Mouse (Mus musculus): ENCODE results near the gene Apopt1.

The Apopt1 gene

DNA sequence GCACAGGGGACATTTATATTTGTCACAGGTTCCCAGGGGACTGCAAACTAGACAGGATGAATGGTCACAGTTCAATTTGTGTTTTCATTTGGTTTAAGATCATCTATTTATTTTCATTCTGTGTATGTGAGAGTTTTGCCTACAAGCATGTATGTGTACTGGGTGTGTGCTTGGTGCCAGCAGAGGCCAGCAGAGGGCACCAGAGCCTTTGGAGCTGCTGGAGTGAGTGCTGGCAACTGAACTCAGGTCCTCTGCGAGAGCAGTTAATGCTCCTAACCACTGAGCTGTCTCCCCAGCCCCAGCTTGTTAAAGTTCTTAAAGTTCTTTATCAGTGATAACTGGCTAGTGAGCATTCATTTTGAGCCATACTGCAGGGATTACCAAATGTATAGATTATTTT lies 66.5 kb downstream of the Apopt1 start:
- no peak for DNase-seq

DNA sequence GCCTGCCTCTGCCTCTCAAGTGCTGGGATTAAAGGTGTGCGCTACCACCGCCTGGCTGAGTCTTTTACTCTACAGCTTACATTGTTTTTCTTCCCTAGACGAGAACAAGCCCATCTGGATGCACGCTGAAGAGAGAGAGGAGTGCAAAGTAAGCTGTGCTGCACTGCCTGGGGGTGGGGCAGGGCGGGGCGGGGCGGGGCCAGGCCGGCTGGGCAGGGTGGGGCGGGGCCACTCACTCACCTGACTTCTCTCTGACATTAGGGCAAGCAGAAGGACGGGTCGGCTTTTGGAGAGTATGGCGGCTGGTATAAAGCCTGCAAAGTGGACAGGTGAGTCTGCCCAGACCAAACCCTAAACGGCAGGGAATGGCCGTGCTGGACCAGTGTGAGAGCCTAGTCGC lies 72.1 kb downstream of the Apopt1 start:
- no peak for DNase-seq

DNA sequence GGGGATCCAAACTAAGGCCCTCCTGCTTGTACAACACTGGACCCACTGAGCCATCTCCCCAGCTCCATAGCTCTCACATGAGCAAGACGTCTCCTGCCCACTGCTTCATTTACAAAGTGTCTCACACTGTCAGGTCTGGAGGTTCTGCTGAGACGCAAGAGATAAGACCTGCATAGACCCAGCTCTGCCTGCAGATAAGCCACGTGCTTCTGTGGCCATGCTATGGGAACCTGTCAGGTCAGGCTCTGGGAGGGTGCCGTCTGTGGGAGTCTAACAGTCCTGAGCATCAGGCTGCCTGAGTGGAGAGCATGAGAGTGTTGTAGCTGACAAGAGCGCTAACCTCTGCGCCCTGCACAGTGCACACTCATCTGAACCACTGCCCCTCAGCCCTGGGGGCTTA lies 74.0 kb downstream of the Apopt1 start:
- no peak for DNase-seq

DNA sequence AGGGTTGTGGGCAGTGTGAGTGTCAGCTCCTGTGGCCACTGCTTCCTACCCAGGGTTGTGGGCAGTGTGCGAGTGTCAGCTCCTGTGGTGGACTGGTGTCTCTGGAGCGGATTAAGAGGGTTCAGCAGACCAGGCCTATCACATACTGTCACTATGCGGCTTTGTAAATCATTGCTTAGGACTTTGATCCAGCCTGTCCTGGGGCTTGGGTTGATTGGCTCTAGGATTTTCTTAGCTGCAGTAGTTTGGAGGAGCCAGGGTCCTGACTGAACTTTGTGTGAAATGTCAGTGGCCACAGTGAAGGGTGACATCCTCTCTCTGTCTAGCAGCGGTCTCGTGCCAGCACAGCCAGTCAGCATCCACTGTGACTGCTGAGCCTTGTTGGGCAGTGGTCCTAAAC lies 77.0 kb downstream of the Apopt1 start:
- DNase-seq = no peak

DNA sequence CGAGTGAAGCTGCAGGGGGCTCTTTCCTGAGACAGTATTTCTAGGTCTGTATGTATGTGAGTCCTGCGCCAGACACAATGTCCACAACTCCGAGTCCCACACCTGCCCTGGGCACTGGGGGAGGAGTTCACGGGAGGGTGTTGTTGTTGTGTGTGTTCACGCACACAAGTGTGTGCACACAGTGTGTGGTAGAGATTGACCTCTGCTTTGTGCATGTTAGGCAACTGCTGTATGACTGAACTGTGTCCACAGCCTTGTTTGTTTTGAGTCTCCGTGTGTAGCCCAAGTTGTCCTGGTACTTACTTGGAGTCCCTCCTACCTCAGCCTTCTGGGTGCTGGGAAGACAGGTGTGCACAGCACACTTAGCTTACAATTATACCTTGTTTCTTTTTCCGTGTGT lies 77.6 kb downstream of the Apopt1 start:
- no peak for DNase-seq

DNA sequence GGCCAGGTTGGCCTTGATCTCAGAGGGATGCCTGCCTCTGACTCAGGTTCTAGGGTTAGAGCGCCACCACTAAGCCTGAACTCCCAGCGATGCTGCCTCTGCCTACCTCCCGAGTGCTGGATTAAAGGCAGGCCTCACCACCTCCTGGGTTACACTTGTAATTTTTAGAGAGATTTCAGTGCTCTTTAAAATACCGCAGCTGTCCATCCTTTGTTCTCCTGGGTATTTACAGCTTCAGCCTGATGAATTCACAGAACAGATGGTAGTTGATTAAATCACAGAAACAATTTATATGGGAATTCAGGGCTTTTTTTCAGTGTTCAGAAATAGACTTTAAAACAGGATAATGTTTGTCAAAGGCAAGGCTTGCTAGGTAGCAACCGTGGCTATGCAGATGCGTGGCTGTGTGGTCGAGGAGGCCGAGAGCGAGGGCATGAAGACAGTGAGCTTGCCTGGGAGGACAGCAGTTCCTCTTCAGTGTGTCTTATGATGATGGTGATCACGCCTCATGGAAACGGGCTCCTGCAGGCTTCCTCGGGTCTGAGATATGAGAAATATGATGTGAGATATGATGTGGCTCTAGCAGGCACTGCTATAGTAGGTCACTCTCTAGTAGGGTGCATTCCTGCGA lies 78.5 kb downstream of the Apopt1 start:
- DNase-seq = no peak

DNA sequence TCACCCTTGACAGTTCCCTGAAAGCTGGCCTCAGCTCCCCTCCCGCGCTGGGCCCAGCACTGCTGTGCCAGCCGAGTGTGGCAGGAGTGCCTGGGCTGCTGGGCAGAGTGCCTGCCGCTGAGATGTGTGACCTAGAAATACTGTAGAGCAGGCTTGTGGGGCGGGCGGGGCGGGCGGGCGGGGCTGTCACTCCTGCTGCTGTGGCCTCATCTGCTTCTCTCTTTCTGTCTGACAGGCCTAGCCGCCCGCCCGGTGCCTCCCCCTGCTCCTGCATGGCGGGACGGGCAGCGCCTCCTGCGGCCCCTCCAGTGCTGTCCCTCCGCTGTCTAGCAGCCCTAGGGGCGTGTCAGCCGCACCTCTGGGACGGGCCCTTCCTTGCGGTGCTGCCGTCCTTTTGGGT lies 81.0 kb downstream of the Apopt1 start:
- peak; percentile 14 for DNase-seq

DNA sequence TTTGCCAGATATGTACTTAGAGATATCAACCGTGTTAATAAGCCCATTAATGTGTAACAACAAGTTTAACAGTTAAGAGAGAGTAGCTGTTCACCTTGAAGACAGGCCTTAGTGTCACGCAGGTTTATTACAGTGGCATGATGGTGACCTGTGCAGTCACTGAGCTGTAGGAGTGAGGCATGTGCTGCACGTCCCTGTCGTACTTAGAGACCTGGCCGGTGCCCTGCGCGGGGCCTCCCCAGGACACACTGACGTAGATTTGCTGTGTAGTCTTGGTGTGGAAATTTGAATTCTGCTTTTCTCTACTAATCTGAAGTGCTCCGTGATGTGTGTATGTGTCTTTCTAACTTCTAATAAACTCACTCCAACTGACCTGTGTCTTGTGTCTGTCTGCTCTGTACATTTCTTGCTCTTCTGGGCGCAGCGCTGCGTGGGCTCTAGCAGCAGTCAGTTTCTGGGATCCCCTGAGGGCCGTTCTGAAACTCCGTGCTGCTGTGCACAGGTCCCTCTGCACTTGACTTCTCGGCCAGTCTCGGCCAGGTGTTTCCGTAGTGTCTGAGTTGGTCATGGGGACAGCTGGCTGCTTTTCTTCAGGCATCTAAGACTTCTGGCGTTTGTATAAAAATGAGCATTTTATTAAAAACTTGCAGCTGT lies 81.6 kb downstream of the Apopt1 start:
- DNase-seq = no peak

DNA sequence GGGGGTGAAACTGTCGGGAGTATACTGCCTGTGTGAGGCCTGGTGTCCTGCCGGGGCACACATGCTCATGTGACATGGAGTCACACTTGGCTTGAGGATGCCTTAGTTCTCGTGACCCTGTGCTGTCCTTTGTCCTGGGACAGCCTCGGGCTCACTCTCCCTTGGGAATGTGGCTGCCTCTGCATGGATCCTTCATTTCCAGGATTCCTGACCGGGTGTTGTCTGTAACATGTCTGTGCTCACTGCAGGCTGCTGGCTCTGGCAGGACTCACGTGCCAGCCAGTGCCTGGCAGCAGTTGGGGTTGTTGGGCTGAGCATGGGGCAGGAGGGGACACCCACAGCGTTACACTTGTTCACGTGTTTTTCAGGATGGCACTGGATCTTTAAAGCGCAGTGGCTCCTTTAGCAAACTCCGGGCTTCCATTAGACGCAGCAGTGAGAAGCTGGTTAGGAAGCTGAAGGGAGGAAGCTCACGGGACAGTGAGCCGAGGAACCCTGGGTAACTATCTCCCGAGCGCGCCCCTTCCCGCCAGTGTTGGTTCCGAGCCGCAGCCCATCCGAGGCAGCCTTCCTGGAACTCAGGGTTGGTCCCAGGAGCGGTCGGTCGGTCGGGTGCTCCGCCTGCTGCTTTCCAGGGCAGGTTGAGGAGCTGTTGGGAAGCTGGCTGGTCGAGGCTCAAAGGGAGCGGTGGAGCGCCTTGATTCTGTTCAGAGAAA lies 82.3 kb downstream of the Apopt1 start:
- no peak for DNase-seq

DNA sequence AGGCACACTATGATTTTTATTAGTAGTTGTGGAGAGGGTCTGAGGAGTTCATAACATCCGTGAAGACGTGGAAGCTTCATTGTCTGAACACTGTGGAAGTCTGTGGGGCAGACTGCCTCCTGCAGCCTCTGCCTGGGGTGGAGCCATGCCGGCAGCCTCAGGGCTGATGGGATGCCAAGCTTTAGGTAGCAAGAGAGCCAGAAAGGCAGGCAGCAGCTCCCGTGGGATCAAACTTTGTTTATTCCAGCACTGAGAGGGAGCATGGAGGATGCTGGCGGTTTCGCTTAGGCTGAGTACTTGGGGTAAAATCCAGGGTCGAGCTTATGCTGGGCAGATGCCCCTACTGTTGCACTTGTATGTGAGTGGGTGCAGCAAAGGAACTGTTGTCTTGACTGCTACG lies 84.2 kb downstream of the Apopt1 start:
- no peak for DNase-seq

DNA sequence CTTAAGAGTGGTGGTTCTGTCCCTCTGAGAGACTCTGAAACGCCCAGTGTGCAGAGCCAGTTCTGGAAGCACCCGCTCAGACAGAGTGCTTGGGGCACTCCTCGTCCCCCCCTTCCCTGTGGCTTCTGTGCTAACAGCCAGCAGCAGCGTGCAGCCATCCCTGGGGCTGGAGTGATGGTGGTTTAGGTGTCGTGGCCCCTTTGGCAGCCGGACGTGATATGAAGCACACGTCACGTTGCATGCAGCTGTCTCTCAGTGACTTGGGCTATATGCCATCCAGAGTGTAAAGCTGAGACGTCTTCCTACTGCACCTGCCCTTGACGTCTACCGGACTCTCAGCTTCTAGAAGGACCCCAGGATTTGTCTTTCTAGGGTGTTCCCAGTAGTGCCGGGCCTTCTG lies 85.4 kb downstream of the Apopt1 start:
- DNase-seq = no peak

DNA sequence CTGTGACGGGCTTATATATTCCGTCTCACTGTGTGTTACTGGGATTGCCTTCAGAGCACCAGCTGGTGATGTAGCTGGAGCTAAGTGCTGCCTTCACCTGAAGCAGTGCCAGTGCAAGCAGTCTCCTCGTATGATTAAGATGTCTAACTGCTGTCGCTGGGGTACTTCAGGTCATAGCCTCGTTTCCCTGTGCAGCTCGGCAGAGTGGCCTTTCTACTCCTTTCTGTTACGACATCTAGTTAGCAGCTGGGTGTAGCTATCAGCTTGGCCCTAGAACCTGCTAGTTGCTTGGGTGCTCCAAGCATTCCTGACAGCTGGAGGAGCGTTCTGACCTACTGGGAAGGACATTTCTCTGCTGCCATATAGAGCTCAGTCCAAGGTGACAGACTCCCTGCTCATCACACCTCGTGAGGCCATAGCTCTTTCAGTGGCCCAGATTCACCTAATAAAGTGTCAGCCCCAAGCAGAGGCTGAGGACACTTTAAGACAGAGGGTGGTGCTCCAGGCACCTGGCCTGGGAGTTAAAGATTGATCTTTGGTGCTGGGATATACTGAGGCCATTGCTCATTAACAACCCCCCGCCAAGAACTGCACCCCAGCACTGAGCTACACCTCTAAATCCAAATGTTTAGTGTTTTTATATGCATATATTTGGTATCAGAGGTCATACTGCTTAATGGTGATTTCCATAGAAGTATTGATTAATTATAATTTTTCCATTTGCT lies 87.6 kb downstream of the Apopt1 start:
- no peak for DNase-seq

DNA sequence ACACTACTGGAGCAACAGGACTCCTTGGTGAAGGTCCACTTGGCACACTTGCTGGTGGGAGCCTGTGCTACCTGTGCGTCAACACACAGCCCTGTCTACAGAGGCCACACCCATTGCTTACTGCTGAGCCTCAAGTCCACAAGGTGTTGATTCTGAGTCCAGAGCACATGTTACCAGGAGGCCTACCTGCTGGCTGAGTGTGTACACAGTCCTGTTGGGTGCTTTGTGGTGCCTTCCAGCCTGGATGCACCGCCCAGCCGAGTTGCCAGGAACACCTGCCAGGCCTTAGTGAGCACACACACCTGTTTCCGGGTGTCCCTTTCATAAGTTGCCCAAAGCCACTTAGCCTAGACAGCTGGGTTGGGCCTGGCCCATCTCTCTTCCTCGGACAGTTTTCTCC lies 90.5 kb downstream of the Apopt1 start:
- DNase-seq = no peak
